Comparison of ENCODE assay signal across 8 mouse cellular contexts in genomic region chr11:102229331-102229953, GRCm38 (mm10). TPM values are rescaled to one million over a fixed set of nuclear protein-coding genes. Genes with fewer than 3 reads are reported as not detected.
A peak's percentile ranks its signal among the peaks of the same experiment; 100 is the strongest.
DNase-seq lines count a peak whose midpoint lies in the region; ATAC-seq and TF ChIP-seq lines count a peak whose summit lies in the region.

No protein-coding gene starts in this region.

- 1% methylated on average over 36 of the region's 47 CpGs for WGBS in heart, postnatal 0 days
- 2% methylated on average over 44 of the region's 47 CpGs for WGBS in liver, embryonic 14.5 days (ENCODE audit: insufficient replicate concordance)
- WGBS in stomach, embryonic 15.5 days, result under 1% methylated on average over 29 of the region's 47 CpGs

- intact Hi-C loops in gastrocnemius, adult 2 months (cut with DNase I), result no loop called here

- no peaks in the 10 kb centered on the region for H3K36me3 ChIP-seq in heart, postnatal 0 days (replicated peaks; ENCODE audit: control insufficient read depth, insufficient read depth, low read length)
- no peaks in the 10 kb centered on the region for H3K36me3 ChIP-seq in liver, embryonic 14.5 days (replicated peaks; ENCODE audit: control insufficient read depth, insufficient read depth, low read depth)
- no peaks in the 10 kb centered on the region for H3K36me3 ChIP-seq in stomach, embryonic 15.5 days

- H3K27ac ChIP-seq in gastrocnemius, adult 2 months, result peak overlapping the region; percentile 97
- H3K27ac ChIP-seq in heart, postnatal 0 days (ENCODE audit: low read depth), result peak overlapping the region; percentile 85
- no peak overlapping the region; the same call in 1 of the 2 replicates for H3K27ac ChIP-seq in liver, embryonic 14.5 days
- H3K27ac ChIP-seq in stomach, embryonic 15.5 days, result peak overlapping the region; percentile 87

- TF ChIP-seq EP300 in heart, postnatal 0 days (IDR thresholded peaks at IDR 0.05; ENCODE audit: low read depth), result no peak
- TF ChIP-seq EP300 in liver, embryonic 14.5 days (IDR thresholded peaks at IDR 0.05; ENCODE audit: low read depth), result no peak

- H3K4me1 ChIP-seq in heart, postnatal 0 days (ENCODE audit: control insufficient read depth, insufficient read depth), result peaks cover 30% of the 10 kb centered on the region
- H3K4me1 ChIP-seq in liver, embryonic 14.5 days (replicated peaks; ENCODE audit: control insufficient read depth in 2 of 2, insufficient read depth in 2 of 2, low read length in 1 of 2), result peaks cover 4 to 19% of the 10 kb centered on the region in 2 experiments
- H3K4me1 ChIP-seq in stomach, embryonic 15.5 days, result peaks cover 49% of the 10 kb centered on the region

- peak; percentile 57 for DNase-seq in gastrocnemius, adult 2 months
- no peak for DNase-seq in gastrocnemius, postnatal 25 days
- DNase-seq in A20 (ENCODE audit: low read depth, low spot score), result peak; percentile 59
- DNase-seq in brain, adult 2 months (ENCODE audit: low read depth, low spot score), result peak; percentile 74
- DNase-seq in heart, postnatal 0 days (ENCODE audit: low spot score), result no peak
- DNase-seq in liver, embryonic 14.5 days (ENCODE audit: low read depth in 3 of 3, low spot score in 3 of 3), result no peak
- no peak for DNase-seq in ovary, postnatal 36 days (ENCODE audit: low spot score)

- no peak for TF ChIP-seq CTCF in gastrocnemius, adult 2 months (IDR thresholded peaks at IDR 0.05)
- TF ChIP-seq CTCF in heart, postnatal 0 days (IDR thresholded peaks at IDR 0.05; ENCODE audit: low read depth), result no peak
- TF ChIP-seq CTCF in liver, embryonic 14.5 days (IDR thresholded peaks at IDR 0.05; ENCODE audit: low read depth), result no peak

- no peaks in the 10 kb centered on the region for H3K9me3 ChIP-seq in heart, postnatal 0 days (replicated peaks; ENCODE audit: control insufficient read depth, low read length)
- H3K9me3 ChIP-seq in liver, embryonic 14.5 days (ENCODE audit: control insufficient read depth, low read length), result no peaks in the 10 kb centered on the region
- no peaks in the 10 kb centered on the region for H3K9me3 ChIP-seq in stomach, embryonic 15.5 days

- peak overlapping the region; percentile 79 for H3K4me2 ChIP-seq in heart, postnatal 0 days (ENCODE audit: low read depth, low read length)
- H3K4me2 ChIP-seq in liver, embryonic 14.5 days (ENCODE audit: low read depth), result peak overlapping the region; percentile 92
- peak overlapping the region; percentile 87 for H3K4me2 ChIP-seq in stomach, embryonic 15.5 days

- peak overlapping the region; percentile 95 for H3K4me3 ChIP-seq in gastrocnemius, adult 2 months
- H3K4me3 ChIP-seq in heart, postnatal 0 days (ENCODE audit: low read depth, low read length), result peak overlapping the region; percentile 89
- peak overlapping the region; percentile 69 to 87 for H3K4me3 ChIP-seq in liver, embryonic 14.5 days (ENCODE audit: insufficient read depth in 1 of 2, low read depth in 2 of 2, low read length in 2 of 2)
- peak overlapping the region; percentile 75 for H3K4me3 ChIP-seq in stomach, embryonic 15.5 days (replicated peaks)

- H3K27me3 ChIP-seq in heart, postnatal 0 days (ENCODE audit: control insufficient read depth, insufficient read depth, low read length), result no peaks in the 10 kb centered on the region
- H3K27me3 ChIP-seq in liver, embryonic 14.5 days (ENCODE audit: control insufficient read depth, insufficient read depth, low read length), result peaks cover 23% of the 10 kb centered on the region
- no peaks in the 10 kb centered on the region for H3K27me3 ChIP-seq in stomach, embryonic 15.5 days (replicated peaks)

- peak overlapping the region; percentile 93 for H3K9ac ChIP-seq in heart, postnatal 0 days (replicated peaks; ENCODE audit: low read depth, low read length)
- H3K9ac ChIP-seq in liver, embryonic 14.5 days (replicated peaks), result peak overlapping the region; percentile 72
- peak overlapping the region; percentile 74 for H3K9ac ChIP-seq in stomach, embryonic 15.5 days

- peak; percentile 42 for ATAC-seq in heart, postnatal 0 days (ENCODE audit: insufficient read depth, low read depth)
- ATAC-seq in liver, embryonic 14.5 days (ENCODE audit: insufficient read depth), result peak; percentile 62
- no peak for ATAC-seq in stomach, embryonic 15.5 days (ENCODE audit: insufficient read depth, low FRiP score, low read depth)

RNA-seq across cellular contexts. Expression of gene Hdac5, which starts 0.5 kb away (rescaled TPM):
- 10 to 100 TPM; 78.3 to 78.7 TPM for total RNA-seq in gastrocnemius, adult 2 months (2021)
- total RNA-seq in gastrocnemius, postnatal 25 days (2021), result 10 to 100 TPM; 61.8 to 63.6 TPM
- total RNA-seq in heart, postnatal 0 days (2014; rRNA removed; ENCODE audit: low replicate concordance), result 194 and 287 TPM in 2 replicates
- 51.4 and 67.2 TPM in 2 replicates for polyA plus RNA-seq in heart, postnatal 0 days (2015; fragmentation: Nextera tagmentation; extraction: Ambion mirVana)
- 8.8 and 10.0 TPM in 2 replicates for polyA plus RNA-seq in liver, embryonic 14.5 days (2012; rRNA removed)
- 6.4 and 7.3 TPM in 2 replicates for polyA plus RNA-seq in liver, embryonic 14.5 days (2014; fragmentation: Nextera tagmentation; extraction: Ambion mirVana)
- polyA plus RNA-seq in stomach, embryonic 15.5 days (2015; fragmentation: Nextera tagmentation; extraction: Ambion mirVana), result 68.7 and 71.3 TPM in 2 replicates

RNA-seq across cellular contexts. Expression of gene BC030867, which starts 19.2 kb away (rescaled TPM):
- not detected for total RNA-seq in gastrocnemius, adult 2 months (2021)
- total RNA-seq in gastrocnemius, postnatal 25 days (2021), result not detected
- 3.9 and 5.6 TPM in 2 replicates for total RNA-seq in heart, postnatal 0 days (2014; rRNA removed; ENCODE audit: low replicate concordance)
- polyA plus RNA-seq in heart, postnatal 0 days (2015; fragmentation: Nextera tagmentation; extraction: Ambion mirVana), result 2.2 and 2.9 TPM in 2 replicates
- polyA plus RNA-seq in liver, embryonic 14.5 days (2012; rRNA removed), result 10.9 and 11.3 TPM in 2 replicates
- polyA plus RNA-seq in liver, embryonic 14.5 days (2014; fragmentation: Nextera tagmentation; extraction: Ambion mirVana), result 10.8 and 13.2 TPM in 2 replicates
- polyA plus RNA-seq in stomach, embryonic 15.5 days (2015; fragmentation: Nextera tagmentation; extraction: Ambion mirVana), result 11.4 and 11.7 TPM in 2 replicates

RNA-seq across cellular contexts. Expression of gene Asb16, which starts 39.1 kb away (rescaled TPM):
- 10 to 100 TPM; 78.2 to 80.4 TPM for total RNA-seq in gastrocnemius, adult 2 months (2021)
- total RNA-seq in gastrocnemius, postnatal 25 days (2021), result 10 to 100 TPM; 70.0 to 71.3 TPM
- 0.99 and 1.2 TPM in 2 replicates for total RNA-seq in heart, postnatal 0 days (2014; rRNA removed; ENCODE audit: low replicate concordance)
- polyA plus RNA-seq in heart, postnatal 0 days (2015; fragmentation: Nextera tagmentation; extraction: Ambion mirVana), result 0.07 TPM in 2 replicates
- 0.39 and 0.44 TPM in 2 replicates for polyA plus RNA-seq in liver, embryonic 14.5 days (2012; rRNA removed)
- 0.05 and 0.08 TPM in 2 replicates for polyA plus RNA-seq in liver, embryonic 14.5 days (2014; fragmentation: Nextera tagmentation; extraction: Ambion mirVana)
- polyA plus RNA-seq in stomach, embryonic 15.5 days (2015; fragmentation: Nextera tagmentation; extraction: Ambion mirVana), result 0.09 TPM in 1 of 2 replicates, not detected in the other

RNA-seq across cellular contexts. Expression of gene G6pc3, which starts 40.0 kb away (rescaled TPM):
- total RNA-seq in gastrocnemius, adult 2 months (2021), result 10 to 100 TPM; 50.3 to 53.0 TPM
- 10 to 100 TPM; 37.8 to 44.5 TPM for total RNA-seq in gastrocnemius, postnatal 25 days (2021)
- total RNA-seq in heart, postnatal 0 days (2014; rRNA removed; ENCODE audit: low replicate concordance), result 47.9 and 55.5 TPM in 2 replicates
- polyA plus RNA-seq in heart, postnatal 0 days (2015; fragmentation: Nextera tagmentation; extraction: Ambion mirVana), result 18.7 and 20.0 TPM in 2 replicates
- polyA plus RNA-seq in liver, embryonic 14.5 days (2012; rRNA removed), result 12.6 and 14.8 TPM in 2 replicates
- polyA plus RNA-seq in liver, embryonic 14.5 days (2014; fragmentation: Nextera tagmentation; extraction: Ambion mirVana), result 7.3 and 10.1 TPM in 2 replicates
- 29.6 and 32.1 TPM in 2 replicates for polyA plus RNA-seq in stomach, embryonic 15.5 days (2015; fragmentation: Nextera tagmentation; extraction: Ambion mirVana)

RNA-seq across cellular contexts. Expression of gene Lsm12, which starts 44.3 kb away (rescaled TPM):
- total RNA-seq in gastrocnemius, adult 2 months (2021), result 100 to 1,000 TPM in 1 of 2 experiments, 10 to 100 TPM in 1; 95.3 to 106 TPM
- total RNA-seq in gastrocnemius, postnatal 25 days (2021), result 10 to 100 TPM; 79.7 to 84.2 TPM
- 36.0 and 41.4 TPM in 2 replicates for total RNA-seq in heart, postnatal 0 days (2014; rRNA removed; ENCODE audit: low replicate concordance)
- polyA plus RNA-seq in heart, postnatal 0 days (2015; fragmentation: Nextera tagmentation; extraction: Ambion mirVana), result 90.1 and 92.7 TPM in 2 replicates
- 10.4 and 15.4 TPM in 2 replicates for polyA plus RNA-seq in liver, embryonic 14.5 days (2012; rRNA removed)
- 51.4 and 56.2 TPM in 2 replicates for polyA plus RNA-seq in liver, embryonic 14.5 days (2014; fragmentation: Nextera tagmentation; extraction: Ambion mirVana)
- polyA plus RNA-seq in stomach, embryonic 15.5 days (2015; fragmentation: Nextera tagmentation; extraction: Ambion mirVana), result 110 and 112 TPM in 2 replicates

Comparison
In these comparisons a context has a peak if more than half of its experiments do, and no peak if none do; other contexts are left out.
1. DNase-seq: peak in gastrocnemius, adult 2 months (single experiment), A20 (single experiment) and brain, adult 2 months (single experiment); none in gastrocnemius, postnatal 25 days (single experiment), heart, postnatal 0 days (single experiment), liver, embryonic 14.5 days (0 of 3) and ovary, postnatal 36 days (single experiment).
2. RNA of gene Asb16, which starts 39.1 kb away (total RNA-seq): 78.2 to 80.4 TPM in gastrocnemius, adult 2 months and 70.0 to 71.3 TPM in gastrocnemius, postnatal 25 days; 0.99 to 1.2 TPM in heart, postnatal 0 days; every median in the first group is over 10 times any median in the second.
3. Peak in every context shown above with its lines, with median percentiles within 50 percentile points of each other: H3K4me3 ChIP-seq, H3K4me2 ChIP-seq and H3K9ac ChIP-seq.